Mouse (Mus musculus) cerebellum, postnatal 10 days (tissue): Measurements from ENCODE around the gene Stat2.
A peak's percentile ranks its signal among the peaks of the same experiment; 100 is the strongest.
"Not testable (repeated sequence)": the region's sequence is repeated elsewhere in the genome, so short reads cannot be mapped to it uniquely, and the experiment has no call there.

Experiments
- DNase-seq, 2 experiments: peaks; one replicate each; pipeline ENCODE4 v3.0.0; 2021; ENCODE audit warnings: mixed read lengths in 2 of 2

Gene Stat2

DNA sequence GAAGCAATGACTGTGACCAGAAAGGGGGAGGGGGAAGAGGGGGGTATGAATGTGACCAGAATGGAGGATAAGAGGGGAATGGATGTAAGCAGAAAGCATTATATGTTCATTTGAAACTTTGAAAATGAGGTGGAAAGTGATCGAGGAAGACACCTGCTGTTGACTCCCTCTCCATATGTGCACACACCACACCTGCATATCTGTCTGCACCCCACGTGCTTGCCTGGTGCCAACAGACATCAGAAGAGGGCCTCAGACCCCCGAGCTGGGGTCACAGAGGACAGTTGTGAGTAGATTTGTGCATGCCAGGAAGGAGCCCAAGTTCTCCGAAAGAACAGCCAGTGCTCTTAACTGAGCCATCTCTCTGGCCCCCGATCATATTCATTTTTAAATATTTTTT lies 10.4 kb upstream of the Stat2 start:
- no peak for DNase-seq

GRCm38 (mm10) chr10:128260376-128260775 lies 10.0 kb upstream of the Stat2 start:
- DNase-seq = not testable (repeated sequence)

DNA sequence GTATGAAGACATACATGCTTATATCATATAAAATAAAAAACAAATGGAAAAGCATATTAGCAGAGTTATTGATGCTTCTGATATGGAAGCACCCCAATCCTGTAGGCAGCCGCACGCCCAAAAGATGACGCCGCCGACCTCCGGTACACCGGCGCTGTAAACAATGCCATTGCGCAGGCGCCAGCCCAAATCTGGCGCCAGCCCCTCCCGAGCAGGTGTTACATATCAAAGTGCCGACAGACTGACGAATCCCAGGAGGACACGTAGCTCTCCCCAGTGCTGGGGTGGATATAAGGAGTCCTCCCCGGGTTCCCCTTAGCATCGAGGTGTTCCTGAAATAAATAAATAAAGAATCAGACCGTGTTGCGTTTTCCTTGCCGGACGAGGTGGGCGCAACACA lies 8.1 kb upstream of the Stat2 start:
- DNase-seq = no peak

DNA sequence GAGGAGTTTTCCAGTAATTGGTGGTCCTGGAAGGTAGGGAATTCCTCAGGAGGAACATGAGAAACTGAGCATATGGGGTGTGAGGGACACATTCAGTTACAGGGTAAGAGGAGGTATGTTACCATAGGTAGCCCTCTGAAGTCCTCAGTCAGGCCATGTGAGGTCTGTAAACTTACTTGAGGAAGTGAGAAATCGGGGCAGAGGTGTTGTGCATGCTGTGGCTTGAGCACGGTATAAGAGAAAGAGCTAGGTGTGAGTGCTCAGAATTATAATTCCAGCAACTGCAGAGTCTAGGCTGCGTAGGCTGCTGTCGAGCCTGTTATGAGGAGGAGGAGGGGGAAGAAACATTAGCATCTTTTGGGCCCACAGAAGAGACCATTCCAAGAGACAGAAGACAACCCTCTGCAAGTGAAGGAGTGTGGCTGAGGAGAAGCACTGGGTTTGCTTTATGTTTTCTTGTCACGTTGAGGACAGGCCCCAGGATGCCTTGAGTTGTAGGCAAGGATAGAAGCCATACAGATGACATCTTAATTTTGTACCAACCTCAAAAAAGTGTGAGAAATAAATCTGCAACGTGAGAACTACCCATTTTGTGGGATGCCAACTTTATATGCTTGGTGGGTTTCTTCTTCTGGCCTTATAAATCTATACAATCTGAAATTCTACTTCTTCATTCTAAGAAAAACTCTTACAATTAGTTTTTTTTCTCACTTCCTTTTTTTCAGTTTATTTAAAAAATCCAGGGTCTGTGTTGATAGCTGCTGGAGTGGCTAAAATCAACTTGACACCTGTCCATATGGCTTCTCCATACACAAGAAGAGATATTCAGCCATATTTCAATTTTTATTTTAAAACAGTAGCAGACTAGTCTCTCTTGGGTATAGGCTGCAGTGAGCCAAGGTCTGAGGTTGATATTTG lies 6.7 kb upstream of the Stat2 start:
- DNase-seq = no peak

DNA sequence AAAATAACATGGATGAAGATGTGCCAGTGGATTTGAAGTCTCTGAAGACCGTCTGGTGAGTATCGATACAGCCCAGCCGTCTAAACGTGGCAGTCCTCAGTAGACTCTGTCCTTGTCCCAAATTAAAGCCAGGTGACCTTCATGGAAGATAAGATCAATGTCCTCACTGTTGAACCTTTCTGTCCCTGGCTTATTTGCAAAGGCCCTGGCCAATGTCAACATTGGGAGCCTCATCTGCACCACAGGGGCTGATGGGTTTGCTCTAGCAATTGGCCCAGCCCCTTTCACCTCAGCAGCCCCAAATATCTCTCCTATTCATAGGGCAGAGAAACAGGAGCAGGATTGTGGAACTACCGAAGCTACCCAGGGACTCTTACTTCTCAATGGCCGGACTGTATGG lies 2.0 kb upstream of the Stat2 start, which contains the start of gene Apof:
Gene Apof, plus strand, starts transcription at position 301 of the 400 bp plus-strand sequence.
- no peak for DNase-seq

GRCm38 (mm10) chr10:128269206-128269910 lies 1.0 kb upstream of the Stat2 start:
- no peak for DNase-seq

- DNase-seq = peak; percentile 37 to 39
Observed at GRCm38 (mm10) chr10:128270866-128271265, 507 bp downstream of the Stat2 start.

DNA sequence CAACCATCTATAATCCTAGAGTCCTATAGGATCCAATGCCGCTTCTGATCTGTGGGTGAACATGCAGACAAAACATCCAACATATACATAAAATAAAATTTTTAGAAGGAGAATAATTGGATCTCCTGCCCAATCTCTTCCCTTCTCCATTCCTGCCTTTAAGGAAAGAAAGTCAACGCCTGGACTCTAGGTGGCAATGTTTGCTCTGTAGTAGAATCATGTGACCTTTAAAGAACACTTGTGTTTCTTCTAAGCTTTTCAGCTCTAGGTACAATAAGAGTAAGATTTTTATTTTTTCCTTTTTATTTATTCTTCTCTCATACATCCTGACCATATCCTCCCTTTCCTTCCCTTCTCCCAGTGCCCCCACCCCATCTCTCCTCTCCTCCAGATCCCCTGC lies 1.5 kb downstream of the Stat2 start:
- DNase-seq = peak; percentile 35 to 49

DNA sequence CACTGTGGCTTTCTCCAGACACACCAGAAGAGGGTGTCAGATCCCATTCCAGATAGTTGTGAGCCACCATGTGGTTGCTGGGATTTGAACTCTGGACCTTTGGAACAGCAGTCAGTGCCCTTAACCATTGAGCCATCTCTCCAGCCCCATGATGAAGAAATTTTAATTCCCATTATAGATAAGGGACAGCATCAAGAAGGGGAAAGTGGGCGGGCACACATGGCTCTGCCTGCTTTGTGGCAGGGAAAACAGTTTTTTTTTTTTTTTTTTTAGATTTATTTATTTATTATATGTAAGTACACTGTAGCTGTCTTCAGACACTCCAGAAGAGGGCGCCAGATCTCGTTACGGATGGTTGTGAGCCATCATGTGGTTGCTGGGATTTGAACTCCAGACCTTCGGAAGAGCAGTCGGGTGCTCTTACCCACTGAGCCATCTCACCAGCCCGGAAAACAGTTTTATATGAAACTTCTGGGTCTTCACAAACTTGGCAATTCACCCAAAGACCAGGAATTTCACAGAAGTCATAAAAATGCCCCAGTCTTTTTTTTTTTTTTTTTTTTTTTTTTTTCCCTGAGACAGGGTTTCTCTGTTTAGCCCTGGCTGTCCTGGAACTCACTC lies 2.6 kb downstream of the Stat2 start:
- DNase-seq = not testable (repeated sequence)

- DNase-seq = not testable (repeated sequence)
Observed at GRCm38 (mm10) chr10:128275374-128275773, 5.0 kb downstream of the Stat2 start.

DNA sequence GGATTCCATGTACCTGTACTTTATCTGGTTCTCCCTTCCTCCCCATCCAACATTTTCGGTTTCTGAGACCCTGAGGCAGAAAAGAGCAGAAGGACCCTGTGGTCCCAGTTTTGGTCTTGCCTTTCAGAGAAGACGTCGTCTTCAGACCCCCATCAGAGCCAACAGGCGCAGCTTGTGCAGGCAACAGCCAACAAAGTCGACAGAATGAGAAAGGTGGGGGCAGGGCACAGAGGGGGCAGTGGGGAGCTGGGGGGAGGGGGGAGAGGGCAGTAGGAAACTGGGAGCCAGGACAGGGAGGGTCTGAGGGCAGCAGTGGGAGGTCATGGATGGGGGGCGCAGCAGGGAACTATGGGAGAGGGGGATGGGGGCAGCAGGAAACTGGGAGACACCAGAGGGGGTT lies 7.8 kb downstream of the Stat2 start:
- peak; percentile 48 to 51 for DNase-seq

- DNase-seq = no peak
Observed at GRCm38 (mm10) chr10:128280943-128281342, 10.6 kb downstream of the Stat2 start.

DNA sequence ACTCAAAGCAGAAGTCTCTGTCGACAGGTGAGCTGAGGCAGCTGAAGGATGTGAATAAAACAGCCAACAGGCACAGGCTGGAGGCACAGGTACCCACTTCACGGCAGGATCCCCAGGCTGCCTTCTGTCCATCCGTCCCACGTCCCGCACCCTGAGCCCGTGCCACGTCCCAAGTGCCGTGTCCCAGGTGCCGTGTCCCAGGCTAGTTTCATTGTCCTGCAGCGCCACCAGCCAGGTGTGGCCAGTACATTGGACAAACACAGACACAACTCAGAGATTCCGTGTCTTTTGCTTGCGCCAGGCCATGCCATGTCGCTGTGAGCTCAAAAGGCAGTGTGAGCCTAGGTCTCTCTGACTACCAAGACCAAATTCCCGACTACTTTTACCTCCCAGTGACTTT lies 11.3 kb downstream of the Stat2 start:
- DNase-seq = no peak

DNA sequence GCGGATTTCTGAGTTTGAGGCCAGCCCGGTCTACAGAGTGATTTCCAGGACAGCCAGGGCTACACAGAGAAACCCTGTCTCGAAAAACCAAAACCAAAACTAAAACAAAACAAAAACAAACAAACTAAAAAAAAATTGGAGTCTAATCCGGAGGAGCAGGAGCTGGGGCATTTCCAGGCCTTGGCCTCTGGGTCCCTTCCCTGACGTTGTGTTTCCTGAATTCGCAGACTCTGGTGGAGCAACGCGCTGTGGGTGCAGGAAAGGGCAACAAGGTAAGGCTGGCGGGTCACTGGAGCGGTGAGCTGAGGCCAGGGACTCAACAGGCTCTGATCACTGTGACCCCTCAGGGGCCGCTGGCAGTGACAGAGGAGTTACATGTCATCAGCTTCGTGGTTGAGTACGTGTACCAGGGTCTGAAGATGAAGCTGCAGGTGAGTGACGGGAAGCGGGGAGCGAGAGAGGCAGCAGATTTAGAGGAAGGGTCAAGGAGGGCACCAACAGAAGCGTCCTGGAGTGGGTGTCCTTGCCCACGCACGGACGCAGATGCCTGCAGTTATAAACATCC lies 12.6 kb downstream of the Stat2 start:
- DNase-seq = peak in 1 of 2 experiments; percentile 52

- DNase-seq = peak; percentile 98
Observed at GRCm38 (mm10) chr10:128283604-128284579, 13.5 kb downstream of the Stat2 start.

- peak; percentile 75 to 76 for DNase-seq
Observed at GRCm38 (mm10) chr10:128290594-128290993, 20.2 kb downstream of the Stat2 start.

DNA sequence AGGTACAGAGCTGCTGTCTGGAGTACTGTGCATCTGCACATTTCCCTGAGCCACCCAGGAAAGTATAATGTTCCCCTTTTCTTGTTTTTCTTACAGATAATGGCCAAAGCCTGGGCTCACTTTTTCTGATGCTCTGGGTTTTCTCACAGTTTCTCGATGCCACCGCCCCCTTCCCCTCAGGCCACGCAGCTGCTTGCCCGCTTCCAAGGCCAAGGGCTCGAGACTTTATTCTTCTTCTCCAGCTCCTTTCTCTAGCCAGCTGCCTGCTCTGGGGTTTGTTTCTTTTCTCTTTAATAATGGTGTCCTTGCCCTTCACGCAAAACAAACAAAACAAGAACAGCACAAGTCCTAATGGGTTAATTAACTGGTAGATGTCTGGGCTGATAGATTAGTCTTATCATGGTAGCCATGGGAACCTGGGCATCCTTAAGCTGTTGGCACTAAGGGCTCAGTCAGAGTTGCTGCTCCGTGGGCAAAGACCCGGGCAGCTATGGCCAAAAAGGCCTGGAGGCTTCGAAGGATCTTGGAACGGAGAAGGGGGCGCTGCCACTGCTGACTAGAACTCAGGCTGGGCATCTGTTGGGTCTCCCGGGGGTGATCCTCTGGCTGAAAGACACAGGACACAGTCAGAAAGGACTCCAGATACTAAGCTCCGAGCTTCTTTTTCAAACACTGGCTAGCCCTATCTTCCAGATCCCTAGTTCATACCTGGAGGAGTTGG lies 26.2 kb downstream of the Stat2 start:
- peak; percentile 62 to 75 for DNase-seq

DNA sequence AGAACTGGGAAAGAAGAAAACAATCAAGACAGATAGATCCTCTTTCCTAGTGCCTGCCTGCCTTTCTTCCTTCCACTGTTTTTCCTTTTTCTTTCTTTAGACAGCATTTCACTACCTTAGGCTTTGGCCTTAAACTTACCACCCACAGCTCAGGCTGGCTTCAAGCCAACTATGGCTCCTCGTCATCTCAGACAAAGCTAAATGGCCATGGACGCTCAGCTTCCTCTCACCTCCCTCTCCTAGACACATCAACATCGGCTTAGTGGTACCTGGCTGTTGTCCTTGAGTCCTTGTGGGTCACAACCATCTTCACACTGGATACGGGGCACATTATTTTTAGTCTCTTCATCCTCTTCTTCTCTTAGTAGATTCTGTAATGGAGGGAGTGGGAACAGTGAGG lies 26.9 kb downstream of the Stat2 start:
- DNase-seq = peak; percentile 83 to 87

DNA sequence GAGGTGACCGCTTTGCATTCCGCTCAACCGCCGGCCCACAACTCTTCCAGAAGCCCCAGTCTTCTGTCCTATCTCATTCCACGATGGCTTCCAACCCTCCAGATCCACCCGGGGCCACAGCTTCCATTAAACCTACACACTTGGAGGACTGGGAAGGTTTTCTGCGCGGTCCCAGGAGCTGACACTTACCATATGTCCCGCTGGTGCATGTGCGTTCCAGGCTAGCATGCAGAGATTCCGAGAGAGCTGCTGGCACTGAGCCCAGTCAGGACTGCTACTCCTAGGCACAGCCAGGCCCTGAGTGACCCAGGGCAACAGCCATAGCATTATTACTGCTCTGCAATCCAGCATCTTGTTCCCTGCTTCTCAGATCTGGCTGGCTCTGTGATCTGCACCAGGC lies 27.3 kb downstream of the Stat2 start:
- DNase-seq = peak; percentile 74 to 75

DNA sequence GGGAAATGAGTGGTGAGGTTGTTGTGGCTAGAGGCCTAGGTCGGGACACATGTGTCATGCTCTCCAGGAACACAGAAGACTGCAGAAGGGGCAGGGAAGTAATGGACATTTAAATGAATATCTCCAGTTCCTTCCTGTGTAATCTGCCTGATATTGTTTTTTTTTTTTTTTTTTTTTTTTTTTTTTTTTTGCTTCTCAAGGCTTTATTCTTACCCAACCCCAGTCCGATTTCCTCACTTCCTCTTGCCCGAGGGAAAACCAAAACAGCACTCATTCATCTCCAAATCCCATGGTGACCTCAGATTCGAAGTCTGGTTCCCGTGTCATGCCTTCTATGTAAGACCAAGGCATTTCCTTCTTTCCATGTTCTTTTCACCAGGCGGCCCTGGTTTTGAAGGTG lies 27.9 kb downstream of the Stat2 start:
- DNase-seq = peak in 1 of 2 experiments; percentile 7

DNA sequence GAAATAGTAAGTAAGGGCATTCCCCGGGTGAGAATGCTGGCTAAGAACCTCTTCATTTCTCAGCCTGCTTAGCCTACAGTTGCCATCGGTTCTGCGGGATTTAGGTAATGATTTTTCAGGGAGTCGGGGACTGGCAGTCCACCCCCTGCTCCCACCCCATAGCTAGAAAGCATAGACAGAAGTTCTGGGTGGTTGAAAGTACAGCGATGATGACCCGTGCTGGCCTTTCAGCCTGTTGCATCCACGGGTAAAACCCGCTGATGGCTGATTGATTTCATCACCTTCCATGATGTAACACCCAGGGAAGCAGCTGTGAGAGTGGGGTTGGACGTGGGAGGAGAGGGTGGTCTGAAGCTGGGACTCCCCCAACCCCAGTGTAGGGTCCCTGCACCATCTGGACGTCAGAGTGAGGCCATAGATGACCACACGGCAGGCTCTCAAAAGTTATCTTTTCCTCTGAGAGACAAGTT lies 28.4 kb downstream of the Stat2 start, which contains the start of gene Il23a:
Gene Il23a, minus strand, starts transcription at position 51 of the 470 bp plus-strand sequence.
- DNase-seq = no peak
